Mouse (Mus musculus): ENCODE results near the gene Olfr1497. TPM values are rescaled to one million over a fixed set of nuclear protein-coding genes. Genes with fewer than 3 reads are reported as not detected.

The Olfr1497 gene
- not detected in 2 replicates for polyA plus RNA-seq (2012)

DNA sequence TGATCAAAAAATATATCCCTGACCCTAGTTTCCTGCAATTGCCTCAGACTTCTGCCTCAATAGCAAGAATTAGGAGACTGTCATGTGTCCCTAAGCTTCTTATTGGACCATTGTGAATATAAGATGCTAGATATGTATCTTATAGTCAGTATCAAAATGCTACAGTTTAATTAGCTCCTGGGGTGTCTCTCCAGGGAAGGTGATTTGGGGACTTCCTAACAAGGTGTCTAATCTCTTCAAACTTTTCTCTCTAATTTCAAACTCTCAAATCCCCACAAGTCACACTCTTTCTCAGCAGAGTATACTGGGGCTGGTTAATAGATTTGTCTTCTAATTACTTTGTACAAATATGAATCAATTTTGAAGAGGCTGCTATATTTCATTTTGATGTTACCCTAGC lies at the start of gene Olfr1497:
Olfr1497 (minus strand) TSS at position 101 of the 400 bp plus-strand sequence.

DNA sequence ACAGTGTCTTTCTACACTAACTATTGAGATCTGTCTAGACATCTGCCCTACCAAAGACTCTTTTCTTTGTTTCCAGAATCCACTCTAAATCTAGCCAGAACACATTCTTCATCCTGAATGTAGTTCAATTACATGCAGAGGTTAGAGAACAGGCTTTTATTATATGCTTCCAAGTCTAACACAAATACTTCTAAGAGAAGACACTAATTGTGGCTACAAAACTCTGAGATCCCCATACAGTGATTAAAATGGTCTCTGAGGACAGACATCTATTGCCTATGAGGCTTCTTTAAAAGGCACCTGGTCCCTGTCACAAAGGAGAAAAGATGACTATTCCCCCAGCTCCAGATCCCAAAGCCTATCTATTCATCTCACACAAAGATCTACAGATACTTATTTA lies 32.4 kb upstream of the Olfr1497 start, which contains the start of gene Olfr1500:
Olfr1500 (minus strand) TSS at position 101 of the 400 bp plus-strand sequence.

DNA sequence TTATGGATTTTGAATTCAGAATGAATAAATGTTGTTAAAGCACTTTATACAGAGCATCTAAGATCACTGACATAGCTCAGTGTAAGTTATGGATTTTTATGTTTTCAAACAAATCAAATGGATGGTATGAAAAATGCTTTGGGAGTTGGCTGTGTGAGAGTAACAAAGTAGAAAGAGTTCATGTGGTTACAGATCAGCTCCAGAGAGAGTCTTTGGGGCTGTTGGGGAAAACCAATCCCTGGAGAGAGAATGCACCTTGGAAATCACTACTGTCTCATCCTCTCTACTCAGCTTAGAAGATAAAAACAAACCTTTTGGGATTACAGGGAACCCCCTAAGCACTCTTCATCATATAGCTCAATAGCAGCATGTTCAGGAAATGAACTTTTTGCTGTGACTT lies 21.3 kb upstream of the Olfr1497 start, which contains the start of gene Olfr1499:
Olfr1499 (minus strand) TSS at position 101 of the 400 bp plus-strand sequence.

DNA sequence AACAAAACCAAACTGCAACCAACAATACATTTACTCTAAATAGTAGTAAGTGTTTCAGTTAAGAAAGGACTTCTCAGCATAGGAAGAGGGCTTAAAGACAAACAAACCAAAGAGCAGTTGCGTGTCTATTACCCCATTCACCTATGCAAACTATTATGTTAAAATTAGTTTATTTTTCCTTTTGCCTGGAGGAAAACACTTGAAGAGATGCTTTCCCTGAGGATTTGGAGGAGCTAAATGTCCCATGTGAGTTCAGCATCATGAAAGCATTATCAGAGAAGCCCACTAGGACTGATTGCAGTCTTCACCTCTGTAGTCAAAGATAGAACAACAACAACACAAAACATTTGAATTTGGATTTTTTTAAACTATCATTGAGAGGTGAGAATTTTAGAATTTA lies 20.4 kb downstream of the Olfr1497 start, which contains the start of gene Olfr1496:
Olfr1496 (plus strand) TSS at position 301 of the 400 bp plus-strand sequence.

DNA sequence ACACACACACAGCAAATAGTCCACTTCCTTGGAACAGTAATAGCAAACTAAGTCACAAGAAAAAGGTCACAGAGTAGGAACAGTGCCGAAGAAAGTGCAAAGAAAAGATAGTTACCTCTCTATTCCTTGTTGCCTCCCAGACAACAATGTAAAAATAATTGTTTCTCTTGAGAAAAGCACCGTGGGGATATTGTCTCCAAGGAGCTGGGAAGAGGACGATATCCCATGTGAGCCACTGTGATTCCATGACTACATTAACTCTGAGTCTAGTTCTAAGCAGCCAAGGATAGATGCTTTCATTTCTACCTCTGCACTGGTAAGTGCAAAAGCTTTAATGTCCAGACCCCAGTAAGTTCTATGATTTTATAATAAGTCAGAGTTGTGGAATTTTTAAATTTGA lies 33.7 kb downstream of the Olfr1497 start, which contains the start of gene Olfr1495:
Olfr1495 (plus strand) TSS at position 301 of the 400 bp plus-strand sequence.

Other genes starting within 250 kb of the Olfr1497 start
- not detected in 2 replicates for gene Olfr1484, start 214.7 kb downstream of the Olfr1497 start, polyA plus RNA-seq (2012)
- gene Olfr1487, start 180.8 kb downstream of the Olfr1497 start, polyA plus RNA-seq (2012): not detected in 2 replicates
- 0.01 TPM in 1 of 2 replicates, not detected in the other for gene Olfr1489, start 166.6 kb downstream of the Olfr1497 start, polyA plus RNA-seq (2012)
- not detected in 2 replicates for gene Olfr1490, start 147.1 kb downstream of the Olfr1497 start, polyA plus RNA-seq (2012)
- gene Olfr1491, start 100.9 kb downstream of the Olfr1497 start, polyA plus RNA-seq (2012): not detected in 2 replicates
- gene Olfr1493-ps1, start 74.9 kb downstream of the Olfr1497 start, polyA plus RNA-seq (2012): not detected in 2 replicates
- gene Olfr1494, start 58.5 kb downstream of the Olfr1497 start, polyA plus RNA-seq (2012): not detected in 2 replicates
- gene Olfr1495, start 33.6 kb downstream of the Olfr1497 start, polyA plus RNA-seq (2012): not detected in 2 replicates
- not detected in 2 replicates for gene Olfr1496, start 20.3 kb downstream of the Olfr1497 start, polyA plus RNA-seq (2012)
- gene Olfr1499, start 21.2 kb upstream of the Olfr1497 start, polyA plus RNA-seq (2012): not detected in 2 replicates
- not detected in 2 replicates for gene Olfr1500, start 32.3 kb upstream of the Olfr1497 start, polyA plus RNA-seq (2012)
- not detected in 2 replicates for gene Olfr1501, start 52.5 kb upstream of the Olfr1497 start, polyA plus RNA-seq (2012)
- 0.10 TPM in 1 of 2 replicates, not detected in the other for gene Olfr1502, start 63.6 kb upstream of the Olfr1497 start, polyA plus RNA-seq (2012)
- not detected in 2 replicates for gene Olfr1504, start 99.7 kb upstream of the Olfr1497 start, polyA plus RNA-seq (2012)
- gene Olfr1505, start 115.3 kb upstream of the Olfr1497 start, polyA plus RNA-seq (2012): not detected in 2 replicates